Mouse (Mus musculus) erythroblast, embryonic 14.5 days (primary cell): ENCODE results near the gene Nckipsd. TPM values are rescaled to one million over a fixed set of nuclear protein-coding genes. Genes with fewer than 3 reads are reported as not detected.

Source experiments
- H3K27me3 ChIP-seq: 2 replicates; pipeline ENCODE4 v1.6.1; 2012; ENCODE audit warnings: inconsistent platforms; ENCODE audit not compliant: control insufficient read depth
- H3K36me3 ChIP-seq: 2 replicates; pipeline ENCODE4 v1.6.1; 2012; ENCODE audit warnings: mild to moderate bottlenecking, inconsistent platforms; ENCODE audit not compliant: control insufficient read depth
- H3K4me1 ChIP-seq: 2 replicates; pipeline ENCODE4 v1.6.1; 2012; ENCODE audit warnings: inconsistent platforms; ENCODE audit not compliant: control insufficient read depth
- H3K4me3 ChIP-seq: replicated peaks from 2 replicates; pipeline ENCODE3; 2012; ENCODE audit warnings: moderate library complexity, mild to moderate bottlenecking, inconsistent platforms
- H3K9me3 ChIP-seq: 2 replicates; pipeline ENCODE4 v1.6.1; 2012; ENCODE audit warnings: low read length, inconsistent platforms, mixed read lengths; ENCODE audit not compliant: control insufficient read depth
- GATA1 ChIP-seq: IDR thresholded peaks from 2 replicates; pipeline ENCODE4 v1.6.1; 2012; ENCODE audit warnings: low read length, inconsistent platforms, mixed read lengths
- TAL1 ChIP-seq: IDR thresholded peaks from 3 replicates; pipeline ENCODE4 v1.6.1; 2012; ENCODE audit warnings: low read length, inconsistent platforms, mixed read lengths
- polyA plus RNA-seq: library from polyadenylated mRNA; stranded (reverse); fragments of >175 nt; gene quantifications from 2 replicates; pipeline ENCODE4 v1.2.3, GENCODE M21; 2012

Gene Nckipsd
- polyA plus RNA-seq, 1 experiment, result 0.14 TPM

GRCm38 (mm10) chr9:108782836-108783547 lies 25.2 kb upstream of the Nckipsd start:
- no peak for TF ChIP-seq GATA1
- peaks cover 23% of the 10 kb centered on the region for H3K36me3 ChIP-seq
- peaks cover 47% of the 10 kb centered on the region for H3K4me1 ChIP-seq
- no peaks in the 10 kb centered on the region for H3K9me3 ChIP-seq
- peaks cover 18% of the 10 kb centered on the region for H3K27me3 ChIP-seq
- peak overlapping the region; percentile 97 for H3K4me3 ChIP-seq

GRCm38 (mm10) chr9:108783548-108784463 lies 24.4 kb upstream of the Nckipsd start, which contains the start of gene Ip6k2:
Gene Ip6k2, plus strand, starts transcription at chr9:108783796.
- peaks cover 31% of the 10 kb centered on the region for H3K36me3 ChIP-seq
- peaks cover 18% of the 10 kb centered on the region for H3K27me3 ChIP-seq
- H3K9me3 ChIP-seq, result no peaks in the 10 kb centered on the region
- no peak for TF ChIP-seq TAL1
- TF ChIP-seq GATA1, result no peak
- peak within 1 kb of the TSS; percentile 97 for H3K4me3 ChIP-seq
- H3K4me1 ChIP-seq, result peaks cover 54% of the 10 kb centered on the region

GRCm38 (mm10) chr9:108785416-108785815 lies 22.8 kb upstream of the Nckipsd start:
- no peaks in the 10 kb centered on the region for H3K9me3 ChIP-seq
- TF ChIP-seq GATA1 (no peak), TAL1 (no peak)
- peaks cover 7% of the 10 kb centered on the region; the same call in 1 of the 2 replicates for H3K27me3 ChIP-seq
- H3K4me3 ChIP-seq, result peak overlapping the region; percentile 97
- peaks cover 65% of the 10 kb centered on the region for H3K4me1 ChIP-seq
- peaks cover 47% of the 10 kb centered on the region for H3K36me3 ChIP-seq

GRCm38 (mm10) chr9:108786494-108786893 lies 21.7 kb upstream of the Nckipsd start:
- Histone ChIP-seq H3K36me3 (peaks cover 56% of the 10 kb centered on the region), H3K4me1 (peaks cover 76% of the 10 kb centered on the region), H3K9me3 (no peaks in the 10 kb centered on the region), H3K4me3 (no peak overlapping the region), H3K27me3 (peaks cover 2% of the 10 kb centered on the region; the same call in 1 of the 2 replicates)
- TF ChIP-seq TAL1, result no peak
- no peak for TF ChIP-seq GATA1

GRCm38 (mm10) chr9:108787080-108787479 lies 21.1 kb upstream of the Nckipsd start:
- Histone ChIP-seq H3K27me3 (no peaks in the 10 kb centered on the region), H3K4me1 (peaks cover 79% of the 10 kb centered on the region), H3K4me3 (no peak overlapping the region), H3K9me3 (no peaks in the 10 kb centered on the region), H3K36me3 (peaks cover 62% of the 10 kb centered on the region)
- TF ChIP-seq TAL1 (no peak), GATA1 (no peak)

- peaks cover 85% of the 10 kb centered on the region for H3K4me1 ChIP-seq
- H3K36me3 ChIP-seq, result peaks cover 74% of the 10 kb centered on the region
Observed at GRCm38 (mm10) chr9:108788713-108789112, 19.5 kb upstream of the Nckipsd start.

GRCm38 (mm10) chr9:108792307-108792706 lies 15.9 kb upstream of the Nckipsd start:
- no peak for TF ChIP-seq TAL1
- TF ChIP-seq GATA1, result no peak
- Histone ChIP-seq H3K9me3 (no peaks in the 10 kb centered on the region), H3K4me3 (no peak overlapping the region), H3K4me1 (peaks cover 91% of the 10 kb centered on the region), H3K27me3 (no peaks in the 10 kb centered on the region), H3K36me3 (peaks cover 82% of the 10 kb centered on the region)

More at GRCm38 (mm10) chr9:108788713-108789112, 19.5 kb upstream of the Nckipsd start:
- H3K27me3 ChIP-seq, result no peaks in the 10 kb centered on the region
- no peak overlapping the region for H3K4me3 ChIP-seq
- TF ChIP-seq GATA1 (no peak), TAL1 (no peak)
- no peaks in the 10 kb centered on the region for H3K9me3 ChIP-seq

GRCm38 (mm10) chr9:108792730-108793129 lies 15.4 kb upstream of the Nckipsd start:
- no peaks in the 10 kb centered on the region for H3K27me3 ChIP-seq
- no peak overlapping the region for H3K4me3 ChIP-seq
- TF ChIP-seq GATA1 (no peak), TAL1 (no peak)
- peaks cover 82% of the 10 kb centered on the region for H3K36me3 ChIP-seq
- H3K4me1 ChIP-seq, result peaks cover 91% of the 10 kb centered on the region
- no peaks in the 10 kb centered on the region for H3K9me3 ChIP-seq

- Histone ChIP-seq H3K4me3 (peak overlapping the region; percentile 62), H3K4me1 (peaks cover 87% of the 10 kb centered on the region), H3K36me3 (peaks cover 82% of the 10 kb centered on the region), H3K27me3 (no peaks in the 10 kb centered on the region), H3K9me3 (no peaks in the 10 kb centered on the region)
- TF ChIP-seq GATA1 (no peak), TAL1 (no peak)
Observed at GRCm38 (mm10) chr9:108795281-108795680, 12.9 kb upstream of the Nckipsd start.
